Comparison of ENCODE assay signal across 16 mouse cellular contexts in the genomic region with DNA sequence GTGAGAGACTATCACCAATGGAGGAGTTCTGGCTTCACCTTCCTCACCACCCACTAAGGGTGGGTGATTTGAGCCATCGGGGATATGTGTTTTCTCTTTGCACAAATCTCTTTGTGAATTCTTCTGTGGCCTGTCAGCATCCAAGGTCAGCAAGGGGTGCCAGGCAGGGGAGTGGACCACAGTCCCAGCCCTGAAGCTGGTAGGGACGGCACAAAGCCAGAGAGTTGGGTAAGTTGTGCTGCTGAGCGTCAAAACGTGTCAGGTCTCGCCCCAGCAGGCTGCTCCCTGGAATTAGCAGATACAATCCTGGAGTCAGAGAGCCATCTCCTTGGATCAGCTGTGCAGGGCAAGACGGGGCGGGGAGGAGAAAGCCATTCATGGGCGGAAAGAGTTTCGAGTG.
"Had no signal": no experiment of that assay in that cellular context is flagged by ENCODE, and none has a peak within 500 bp of the region (broad histone marks: within the 10 kb centered on the region; RNA-seq: fewer than 3 reads in every experiment).

No protein-coding gene starts in this region.

- H3K9ac ChIP-seq: limb, embryonic 12.5 days; liver, embryonic 13.5 days; liver, postnatal 0 days; midbrain, embryonic 13.5 days; neural tube, embryonic 15.5 days had no signal

- DNase-seq: kidney, adult 8-10 months; kidney, postnatal 25 days; layer of hippocampus, adult 9-11 months; layer of hippocampus, postnatal 36 days; liver; liver, embryonic 13.5 days; liver, postnatal 0 days; lung, postnatal 36 days; right cerebral cortex, adult 18-20 months; right cerebral cortex, postnatal 25 days; thymus, postnatal 4 days had no signal

- H3K36me3 ChIP-seq: limb, embryonic 12.5 days; liver, embryonic 13.5 days; midbrain, embryonic 13.5 days; neural tube, embryonic 15.5 days had no signal

- H3K4me1 ChIP-seq: liver, embryonic 13.5 days; neural tube, embryonic 15.5 days had no signal

- H3K4me2 ChIP-seq: limb, embryonic 12.5 days; liver, embryonic 13.5 days; midbrain, embryonic 13.5 days; neural tube, embryonic 15.5 days had no signal

- H3K27me3 ChIP-seq: limb, embryonic 12.5 days; midbrain, embryonic 13.5 days; neural tube, embryonic 15.5 days had no signal

- H3K4me3 ChIP-seq: limb, embryonic 12.5 days; liver, embryonic 13.5 days; midbrain, embryonic 13.5 days; myocyte; neural tube, embryonic 15.5 days had no signal

- ATAC-seq: liver, postnatal 0 days; midbrain, embryonic 13.5 days had no signal

- H3K27ac ChIP-seq: limb, embryonic 12.5 days; liver, embryonic 13.5 days; midbrain, embryonic 13.5 days; neural tube, embryonic 15.5 days; stomach, postnatal 0 days had no signal

- H3K9me3 ChIP-seq: limb, embryonic 12.5 days; liver, embryonic 13.5 days; midbrain, embryonic 13.5 days; neural tube, embryonic 15.5 days had no signal
